Mouse (Mus musculus) adrenal gland, adult 8-10 months (tissue): ENCODE results near the gene Epha3. TPM values are rescaled to one million over a fixed set of nuclear protein-coding genes. Genes with fewer than 3 reads are reported as not detected.

Experiments
- DNase-seq: peaks from one replicate; pipeline ENCODE4 v3.0.0; 2022
- total RNA-seq, 4 experiments: library from RNA; stranded (reverse); gene quantifications; 2 replicates each; pipeline ENCODE4 v1.2.4; 2022

Gene Epha3
- total RNA-seq, 4 experiments from 2014 or later, result 0.63 to 3.1 (median 1.00) TPM

GRCm38 (mm10) chr16:63650760-63651159 is 213.2 kb downstream of the Epha3 start:
- no peak for DNase-seq

GRCm38 (mm10) chr16:63646577-63646976 is 217.4 kb downstream of the Epha3 start:
- DNase-seq, result no peak

GRCm38 (mm10) chr16:63642641-63643040 is 221.3 kb downstream of the Epha3 start:
- no peak for DNase-seq

GRCm38 (mm10) chr16:63641603-63642002 is 222.4 kb downstream of the Epha3 start:
- DNase-seq, result no peak

- DNase-seq, result no peak
Measured at GRCm38 (mm10) chr16:63638701-63639100, 225.3 kb downstream of the Epha3 start.

- no peak for DNase-seq
Measured at GRCm38 (mm10) chr16:63633748-63634166, 230.2 kb downstream of the Epha3 start.

- DNase-seq, result no peak
Measured at GRCm38 (mm10) chr16:63625229-63625628, 238.7 kb downstream of the Epha3 start.

- DNase-seq, result no peak
Measured at GRCm38 (mm10) chr16:63621845-63622244, 242.1 kb downstream of the Epha3 start.

- no peak for DNase-seq
Measured at GRCm38 (mm10) chr16:63615396-63615795, 248.6 kb downstream of the Epha3 start.

GRCm38 (mm10) chr16:63613006-63613405 is 251.0 kb downstream of the Epha3 start:
- DNase-seq, result no peak

- DNase-seq, result no peak
Measured at GRCm38 (mm10) chr16:63600229-63600628, 263.7 kb downstream of the Epha3 start.

- no peak for DNase-seq
Measured at GRCm38 (mm10) chr16:63594656-63595055, 269.3 kb downstream of the Epha3 start.

- no peak for DNase-seq
Measured at GRCm38 (mm10) chr16:63569746-63570145, 294.2 kb downstream of the Epha3 start.

GRCm38 (mm10) chr16:63566106-63566836 is 297.7 kb downstream of the Epha3 start:
- DNase-seq, result no peak

- no peak for DNase-seq
Measured at GRCm38 (mm10) chr16:63556410-63557146, 307.4 kb downstream of the Epha3 start.

GRCm38 (mm10) chr16:63552531-63552930 is 311.4 kb downstream of the Epha3 start:
- DNase-seq, result no peak

GRCm38 (mm10) chr16:63539489-63539888 is 324.5 kb downstream of the Epha3 start:
- DNase-seq, result no peak

GRCm38 (mm10) chr16:63528821-63529220 is 335.2 kb downstream of the Epha3 start:
- DNase-seq, result no peak

- DNase-seq, result no peak
Measured at GRCm38 (mm10) chr16:63517636-63518035, 346.3 kb downstream of the Epha3 start.

GRCm38 (mm10) chr16:63510069-63510468 is 353.9 kb downstream of the Epha3 start:
- DNase-seq, result no peak

- no peak for DNase-seq
Measured at GRCm38 (mm10) chr16:63506437-63506836, 357.5 kb downstream of the Epha3 start.

GRCm38 (mm10) chr16:63501456-63501855 is 362.5 kb downstream of the Epha3 start:
- no peak for DNase-seq

GRCm38 (mm10) chr16:63500975-63501393 is 363.0 kb downstream of the Epha3 start:
- no peak for DNase-seq
